Mouse (Mus musculus) neural tube, embryonic 12.5 days (tissue): ENCODE measurements around the gene Ccdc13. TPM values are rescaled to one million over a fixed set of nuclear protein-coding genes. Genes with fewer than 3 reads are reported as not detected.

Experiments used
- ATAC-seq: fragments of 200-750 bp; cut with Nextera tagmentation; 2 replicates; pipeline ENCODE4 v1.8.0; 2017; ENCODE audit warnings: low read depth, mild to moderate bottlenecking, moderate TSS enrichment, moderate library complexity; ENCODE audit not compliant: low FRiP score
- H3K27ac ChIP-seq: fragments of 300-500 bp; sonication (generic); 2 replicates; pipeline ENCODE4 v1.5.1; 2016
- H3K27me3 ChIP-seq: fragments of 300-500 bp; sonication (generic); replicated peaks from 2 replicates; pipeline ENCODE4 v1.6.1; 2016; ENCODE audit warnings: mild to moderate bottlenecking
- H3K36me3 ChIP-seq: fragments of 300-500 bp; sonication (generic); 2 replicates; pipeline ENCODE4 v1.6.1; 2016; ENCODE audit warnings: mild to moderate bottlenecking
- H3K4me1 ChIP-seq: fragments of 300-500 bp; sonication (generic); 2 replicates; pipeline ENCODE4 v1.6.1; 2016
- H3K4me2 ChIP-seq: fragments of 300-500 bp; sonication (generic); replicated peaks from 2 replicates; pipeline ENCODE4 v1.6.1; 2016; ENCODE audit warnings: mild to moderate bottlenecking
- H3K4me3 ChIP-seq: fragments of 300-500 bp; sonication (generic); 2 replicates; pipeline ENCODE4 v1.5.1; 2016
- H3K9ac ChIP-seq: fragments of 300-500 bp; sonication (generic); 2 replicates; pipeline ENCODE4 v1.6.1; 2016; ENCODE audit warnings: mild to moderate bottlenecking
- H3K9me3 ChIP-seq: fragments of 300-500 bp; sonication (generic); 2 replicates; pipeline ENCODE4 v1.6.1; 2016; ENCODE audit warnings: mild to moderate bottlenecking
- WGBS: fragments of 180-500 bp; shearing (Covaris S2); methylation state at CpG from one replicate; pipeline ENCODE4 v1.1.7; 2016; 5-methylcytosine and 5-hydroxymethylcytosine counted together
- polyA plus RNA-seq: library from polyadenylated mRNA; unstranded; fragments of >200 nt; fragmentation: Nextera tagmentation; extraction: Ambion mirVana; gene quantifications from 2 replicates; pipeline ENCODE4 v1.2.1, GENCODE M21; 2016

The Ccdc13 gene
- polyA plus RNA-seq, 1 experiment from 2014 or later, result 4.0 TPM

GRCm38 (mm10) chr9:121752774-121753173 lies 86.5 kb downstream of the Ccdc13 start:
- 97% methylated on average over 9 of the region's 9 CpGs for WGBS
- H3K4me2 ChIP-seq, result no peak overlapping the region
- H3K4me1 ChIP-seq, result 0 out of 2 replicates have a peak, but pooled peaks cover 4% of the 10 kb centered on the region
- peaks cover 80% of the 10 kb centered on the region for H3K36me3 ChIP-seq
- H3K27me3 ChIP-seq, result no peaks in the 10 kb centered on the region
- ATAC-seq, result no peak
- no peaks in the 10 kb centered on the region for H3K9me3 ChIP-seq
- no peak overlapping the region for H3K4me3 ChIP-seq
- no peak overlapping the region for H3K27ac ChIP-seq
- H3K9ac ChIP-seq, result no peak overlapping the region

Other genes starting within 250 kb of the Ccdc13 start
- not detected in 2 replicates for gene Lyzl4, start 197.4 kb downstream of the Ccdc13 start, polyA plus RNA-seq
- gene Vipr1, start 196.7 kb downstream of the Ccdc13 start, polyA plus RNA-seq, result 0.16 and 0.31 TPM in 2 replicates
- gene Sec22c, start 134.0 kb downstream of the Ccdc13 start, polyA plus RNA-seq, result 21.5 and 23.5 TPM in 2 replicates
- gene Ss18l2, start 129.1 kb downstream of the Ccdc13 start, polyA plus RNA-seq, result 131 and 134 TPM in 2 replicates
- gene Nktr, start 120.3 kb downstream of the Ccdc13 start, polyA plus RNA-seq, result 57.6 and 64.5 TPM in 2 replicates
- gene Zfp651, start 80.1 kb downstream of the Ccdc13 start, polyA plus RNA-seq, result 13.1 and 19.2 TPM in 2 replicates
- 2.1 and 2.8 TPM in 2 replicates for gene Klhl40, start 61.9 kb downstream of the Ccdc13 start, polyA plus RNA-seq
- not detected in 2 replicates for gene Hhatl, start 47.0 kb downstream of the Ccdc13 start, polyA plus RNA-seq
- 134 and 147 TPM in 2 replicates for gene Higd1a, start 18.9 kb upstream of the Ccdc13 start, polyA plus RNA-seq
- 0.48 and 0.95 TPM in 2 replicates for gene Ackr2, start 58.9 kb upstream of the Ccdc13 start, polyA plus RNA-seq
- not detected in 2 replicates for gene Cyp8b1, start 76.8 kb upstream of the Ccdc13 start, polyA plus RNA-seq
- 1.1 and 1.4 TPM in 2 replicates for gene Fam198a, start 111.5 kb upstream of the Ccdc13 start, polyA plus RNA-seq
- gene Pomgnt2, start 157.6 kb upstream of the Ccdc13 start, polyA plus RNA-seq, result 16.2 and 17.0 TPM in 2 replicates